Mouse (Mus musculus) embryonic facial prominence, embryonic 13.5 days (tissue): ENCODE measurements around the gene Taf11. TPM values are rescaled to one million over a fixed set of nuclear protein-coding genes. Genes with fewer than 3 reads are reported as not detected.

Experiments used
- ATAC-seq: fragments of 200-750 bp; cut with Nextera tagmentation; 2 replicates; pipeline ENCODE4 v1.8.0; 2017; ENCODE audit warnings: low read depth; ENCODE audit not compliant: insufficient number of reproducible peaks, insufficient read depth, low FRiP score, low TSS enrichment
- H3K27ac ChIP-seq: fragments of 300-500 bp; sonication (generic); 2 replicates; pipeline ENCODE4 v1.5.1; 2015; ENCODE audit warnings: moderate library complexity, mild to moderate bottlenecking, inconsistent platforms
- H3K27me3 ChIP-seq: fragments of 300-500 bp; sonication (generic); 2 replicates; pipeline ENCODE4 v1.6.1; 2015; ENCODE audit warnings: mild to moderate bottlenecking, inconsistent platforms
- H3K36me3 ChIP-seq: fragments of 300-500 bp; sonication (generic); 2 replicates; pipeline ENCODE4 v1.6.1; 2015; ENCODE audit warnings: mild to moderate bottlenecking, inconsistent platforms
- H3K4me1 ChIP-seq: fragments of 300-500 bp; sonication (generic); 2 replicates; pipeline ENCODE4 v1.6.1; 2015; ENCODE audit warnings: inconsistent platforms
- H3K4me2 ChIP-seq: fragments of 300-500 bp; sonication (generic); 2 replicates; pipeline ENCODE4 v1.6.1; 2015; ENCODE audit warnings: moderate library complexity, mild to moderate bottlenecking, inconsistent platforms
- H3K4me3 ChIP-seq: fragments of 300-500 bp; sonication (generic); 2 replicates; pipeline ENCODE4 v1.5.1; 2015; ENCODE audit warnings: mild to moderate bottlenecking, inconsistent platforms
- H3K9ac ChIP-seq: fragments of 300-500 bp; sonication (generic); 2 replicates; pipeline ENCODE4 v1.6.1; 2015; ENCODE audit warnings: mild to moderate bottlenecking, inconsistent platforms
- H3K9me3 ChIP-seq: fragments of 300-500 bp; sonication (generic); 2 replicates; pipeline ENCODE4 v1.6.1; 2016; ENCODE audit warnings: inconsistent platforms
- WGBS: fragments of 180-500 bp; shearing (Covaris S2); methylation state at CpG from one replicate; pipeline ENCODE4 v1.1.7; 2015; ENCODE audit warnings: mixed read lengths; 5-methylcytosine and 5-hydroxymethylcytosine counted together
- polyA plus RNA-seq: library from polyadenylated mRNA; unstranded; fragments of >200 nt; fragmentation: Nextera tagmentation; extraction: Ambion mirVana; gene quantifications from 2 replicates; pipeline ENCODE4 v1.2.1, GENCODE M21; 2015

Taf11 gene
- polyA plus RNA-seq, 1 experiment from 2014 or later: 89.6 TPM

DNA sequence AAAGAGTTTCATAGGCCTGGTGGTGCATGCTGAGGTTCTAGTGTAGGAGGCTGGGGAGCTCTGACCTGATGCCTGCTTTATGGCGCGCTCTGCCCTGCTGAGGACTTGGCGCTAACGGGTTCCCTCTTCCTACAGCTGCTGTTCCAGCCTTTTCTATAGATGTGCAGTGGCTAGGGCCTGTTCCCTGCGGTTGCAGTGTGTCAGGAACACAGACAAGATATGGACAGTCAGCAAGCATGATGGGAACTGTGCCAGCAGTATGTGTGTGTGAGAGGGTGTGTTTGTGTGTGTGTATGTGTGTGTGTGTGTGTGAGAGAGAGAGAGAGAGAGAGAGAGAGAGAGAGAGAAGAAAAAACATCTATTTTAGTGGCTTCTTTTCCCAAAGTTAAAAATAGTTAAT is 29.4 kb upstream of the Taf11 start:
- H3K27ac ChIP-seq: peak overlapping the region; percentile 55
- H3K36me3 ChIP-seq: no peaks in the 10 kb centered on the region
- no peak overlapping the region for H3K4me2 ChIP-seq
- H3K9ac ChIP-seq: 0 out of 2 replicates have a peak overlapping the region, but pooled peaks have one; percentile 11
- H3K27me3 ChIP-seq: no peaks in the 10 kb centered on the region
- WGBS: 95% methylated on average over 5 of the region's 5 CpGs
- H3K4me1 ChIP-seq: peaks cover 54% of the 10 kb centered on the region
- no peak overlapping the region for H3K4me3 ChIP-seq
- no peak for ATAC-seq
- no peaks in the 10 kb centered on the region for H3K9me3 ChIP-seq

DNA sequence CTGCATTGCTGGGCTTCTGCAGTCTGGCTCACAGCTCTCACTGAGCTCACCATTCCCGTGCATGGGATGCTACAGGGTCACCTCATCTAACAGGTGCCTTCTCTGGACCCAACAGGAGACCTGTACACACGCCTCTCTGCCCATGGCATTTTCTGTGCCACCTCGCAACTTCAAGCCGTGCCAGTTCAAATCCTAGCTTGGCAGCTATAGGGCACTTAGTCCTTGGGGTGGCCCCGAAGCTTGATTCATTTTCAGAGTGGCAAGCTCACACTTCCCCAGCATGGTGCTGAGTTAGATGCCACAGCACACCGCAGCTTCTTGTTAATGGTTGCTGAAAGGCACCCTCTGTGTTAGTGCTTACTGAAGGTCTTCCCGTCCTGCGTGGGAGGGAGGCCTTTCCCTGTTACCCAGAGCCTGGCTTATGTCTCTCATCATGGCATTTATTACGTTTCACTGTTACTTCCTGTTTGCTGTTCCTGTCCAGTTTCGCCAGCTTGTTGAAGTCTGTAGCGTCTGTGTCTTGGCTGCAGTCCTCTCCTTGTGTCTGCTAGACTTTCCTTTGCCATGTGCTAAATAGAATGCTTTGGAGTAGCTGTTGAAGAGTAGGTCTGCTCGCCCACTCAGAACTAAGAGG is 28.6 kb upstream of the Taf11 start:
- 0 out of 2 replicates have a peak overlapping the region, but pooled peaks have one; percentile 11 for H3K9ac ChIP-seq
- H3K27ac ChIP-seq: peak overlapping the region; percentile 55; the same call in 1 of the 2 replicates
- peaks cover 57% of the 10 kb centered on the region for H3K4me1 ChIP-seq
- no peaks in the 10 kb centered on the region for H3K9me3 ChIP-seq
- H3K36me3 ChIP-seq: no peaks in the 10 kb centered on the region
- ATAC-seq: no peak
- H3K27me3 ChIP-seq: no peaks in the 10 kb centered on the region
- no peak overlapping the region for H3K4me3 ChIP-seq
- WGBS: 70% methylated on average over 12 of the region's 12 CpGs
- no peak overlapping the region for H3K4me2 ChIP-seq

DNA sequence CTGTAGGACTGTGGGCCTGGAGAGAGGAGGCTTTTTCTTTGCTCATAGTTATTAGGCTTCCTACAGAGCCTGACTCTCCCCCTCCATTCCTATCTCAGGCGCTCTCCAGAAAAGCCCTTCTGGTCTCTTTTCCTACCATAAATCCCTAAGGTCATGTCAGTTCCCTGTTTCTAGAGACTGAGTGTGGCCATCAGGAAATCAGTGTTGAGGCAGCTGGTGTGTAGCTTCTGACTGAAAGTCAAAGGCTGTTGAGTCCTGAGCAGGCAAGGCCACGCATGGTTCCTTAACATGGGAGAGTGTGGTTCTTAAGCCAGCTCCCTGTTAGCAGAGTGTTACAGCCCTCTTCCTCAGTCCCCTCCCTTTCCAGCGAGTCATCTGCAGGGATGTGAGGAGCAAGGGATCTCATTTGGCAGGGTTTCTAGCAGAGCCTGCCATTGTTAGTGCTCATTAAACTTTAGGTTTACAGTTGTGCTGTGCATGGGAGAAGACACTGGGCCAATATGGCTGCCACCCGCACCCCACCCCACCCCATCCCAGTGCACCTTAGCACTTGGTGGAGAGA is 27.5 kb upstream of the Taf11 start:
- peaks cover 57% of the 10 kb centered on the region for H3K4me1 ChIP-seq
- H3K27ac ChIP-seq: no peak overlapping the region

DNA sequence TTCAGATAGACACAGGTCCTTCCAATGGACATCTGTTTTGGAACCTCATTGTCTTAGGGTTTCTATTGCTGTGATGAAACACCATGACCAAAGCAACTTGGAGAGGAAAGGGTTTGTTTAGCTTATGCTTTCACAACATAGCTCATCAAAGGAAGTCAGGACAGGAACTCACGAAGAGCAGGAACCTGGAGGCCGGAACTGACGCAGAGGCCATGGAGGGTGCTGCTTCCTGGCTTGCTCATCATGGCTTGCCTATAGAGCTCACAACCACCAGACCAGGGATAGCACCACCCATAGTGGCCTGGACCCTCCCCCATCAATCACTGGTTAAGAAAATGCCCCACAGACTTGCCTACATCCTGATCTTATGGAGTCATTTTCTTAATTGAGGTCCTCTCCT is 25.4 kb upstream of the Taf11 start:
- ATAC-seq: no peak
- 84% methylated on average over 3 of the region's 3 CpGs for WGBS
- Histone ChIP-seq H3K27me3 (no peaks in the 10 kb centered on the region), H3K4me2 (no peak overlapping the region), H3K27ac (peak overlapping the region; percentile 68; the same call in 1 of the 2 replicates), H3K36me3 (no peaks in the 10 kb centered on the region), H3K4me3 (no peak overlapping the region), H3K4me1 (peaks cover 41% of the 10 kb centered on the region), H3K9ac (no peak overlapping the region), H3K9me3 (no peaks in the 10 kb centered on the region)

More for the DNA sequence above, 27.5 kb upstream of the Taf11 start:
- no peak overlapping the region for H3K4me3 ChIP-seq
- ATAC-seq: no peak
- no peaks in the 10 kb centered on the region for H3K9me3 ChIP-seq
- no peaks in the 10 kb centered on the region for H3K27me3 ChIP-seq
- WGBS: 92% methylated on average over 4 of the region's 4 CpGs
- H3K9ac ChIP-seq: no peak overlapping the region
- no peak overlapping the region for H3K4me2 ChIP-seq
- H3K36me3 ChIP-seq: no peaks in the 10 kb centered on the region

DNA sequence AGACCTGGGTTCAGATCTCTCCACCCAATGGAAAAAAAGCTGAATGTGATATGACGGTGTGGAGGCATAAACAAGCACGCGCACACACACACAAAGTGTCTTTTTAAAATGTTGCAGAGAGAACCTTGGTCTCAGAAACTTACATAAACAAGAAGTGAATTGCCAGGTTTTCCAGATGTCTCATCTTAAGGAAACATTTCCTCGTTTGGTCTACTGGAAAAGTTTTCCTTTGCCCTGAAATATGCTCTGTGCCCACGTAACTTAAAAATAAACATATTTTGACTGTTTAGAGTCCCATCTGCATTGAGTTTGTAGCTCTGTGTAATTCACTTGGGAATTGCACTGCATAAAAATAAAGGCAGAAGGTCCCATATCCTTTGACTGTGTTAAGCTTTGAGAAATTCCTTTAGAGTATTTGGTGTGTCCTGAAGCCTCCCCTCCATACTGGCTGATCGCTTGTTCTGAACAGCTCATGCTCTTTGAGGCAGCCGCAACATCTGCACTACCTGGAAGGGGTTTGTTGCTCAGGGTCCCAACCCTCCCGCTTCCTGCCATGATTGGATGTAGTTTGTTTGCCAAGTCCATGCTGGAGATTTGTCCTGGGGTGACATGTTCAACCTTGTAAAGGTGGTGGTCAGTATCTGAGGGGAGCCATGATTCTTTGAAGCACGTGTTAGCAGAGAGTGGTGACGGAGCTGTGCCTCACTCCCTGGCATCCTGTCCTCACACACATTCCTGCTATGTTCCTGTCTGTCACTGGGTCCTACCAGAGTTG is 24.7 kb upstream of the Taf11 start:
- no peak overlapping the region for H3K4me3 ChIP-seq
- no peak for ATAC-seq
- H3K36me3 ChIP-seq: no peaks in the 10 kb centered on the region
- H3K4me2 ChIP-seq: no peak overlapping the region
- WGBS: 67% methylated on average over 10 of the region's 10 CpGs
- no peak overlapping the region for H3K9ac ChIP-seq
- H3K4me1 ChIP-seq: peaks cover 33% of the 10 kb centered on the region
- no peaks in the 10 kb centered on the region for H3K9me3 ChIP-seq
- H3K27ac ChIP-seq: peak overlapping the region; percentile 68
- H3K27me3 ChIP-seq: no peaks in the 10 kb centered on the region

DNA sequence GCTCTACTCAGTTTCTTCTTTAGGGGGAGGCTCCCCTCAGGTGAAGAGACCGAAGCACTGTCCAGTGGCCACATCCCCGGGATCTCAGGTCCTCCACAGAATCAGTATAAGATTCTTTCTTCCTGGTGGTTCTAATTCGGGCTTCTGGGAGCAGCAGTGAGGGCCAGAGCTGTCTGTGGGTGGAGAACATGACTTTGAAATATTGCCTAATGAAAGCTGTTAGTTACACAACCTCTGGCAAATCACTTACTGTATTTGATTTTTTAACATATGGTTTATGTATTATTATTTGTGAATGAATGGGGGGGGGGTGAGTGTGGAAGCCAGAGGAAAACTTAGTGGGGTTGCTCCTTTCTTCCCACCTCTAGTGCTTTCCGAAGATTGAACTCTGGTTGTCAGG is 22.2 kb upstream of the Taf11 start:
- no peak overlapping the region for H3K4me2 ChIP-seq
- H3K27ac ChIP-seq: no peak overlapping the region
- no peaks in the 10 kb centered on the region for H3K36me3 ChIP-seq
- H3K9me3 ChIP-seq: no peaks in the 10 kb centered on the region
- ATAC-seq: no peak
- H3K4me1 ChIP-seq: peaks cover 12% of the 10 kb centered on the region
- WGBS: 84% methylated on average over 4 of the region's 4 CpGs
- no peak overlapping the region for H3K4me3 ChIP-seq
- H3K9ac ChIP-seq: no peak overlapping the region
- no peaks in the 10 kb centered on the region for H3K27me3 ChIP-seq

DNA sequence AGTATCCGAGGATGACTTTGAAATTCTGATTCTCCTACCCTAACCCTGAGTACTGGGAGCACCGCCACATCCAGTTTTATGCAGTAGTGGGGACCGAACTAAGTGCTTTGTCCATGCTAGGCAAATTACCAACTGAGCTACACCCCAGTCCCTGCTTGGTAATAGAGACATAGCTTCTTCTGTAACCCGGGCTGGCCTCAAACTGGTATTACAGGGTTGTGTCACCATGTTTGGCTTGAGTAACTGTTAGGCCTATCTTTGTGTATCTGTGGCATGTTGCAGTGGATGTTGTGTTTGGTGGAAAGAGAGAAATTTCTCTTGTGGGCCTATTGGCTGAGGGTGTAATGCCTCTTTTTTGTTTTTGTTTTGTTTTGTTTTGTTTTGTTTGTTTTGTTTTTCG is 20.6 kb upstream of the Taf11 start:
- Histone ChIP-seq H3K9me3 (no peaks in the 10 kb centered on the region), H3K4me2 (no peak overlapping the region), H3K4me1 (peaks cover 24% of the 10 kb centered on the region), H3K4me3 (no peak overlapping the region), H3K27me3 (no peaks in the 10 kb centered on the region), H3K27ac (no peak overlapping the region), H3K9ac (no peak overlapping the region), H3K36me3 (no peaks in the 10 kb centered on the region)
- WGBS: 90% methylated on average over 5 of the region's 5 CpGs
- ATAC-seq: no peak

DNA sequence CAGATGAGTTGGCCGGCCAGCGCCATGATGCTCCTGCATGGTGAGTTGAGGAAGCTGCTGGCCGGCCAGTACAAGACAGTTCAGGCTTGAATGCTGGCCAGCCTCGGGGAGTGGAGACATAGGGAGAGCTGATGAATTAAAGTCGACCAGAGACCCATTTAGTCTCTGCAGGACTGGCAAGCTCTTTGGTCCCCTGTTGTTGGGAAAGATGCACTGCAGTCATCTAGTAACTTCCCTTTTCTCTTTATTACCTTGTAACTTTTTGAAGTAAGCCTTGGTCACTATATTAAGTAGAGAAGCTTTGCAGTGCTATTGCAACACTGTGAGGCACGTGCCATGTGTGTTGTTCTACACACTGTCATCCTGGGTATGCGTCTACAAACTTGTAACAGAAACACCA is 15.9 kb upstream of the Taf11 start:
- 0 out of 2 replicates have a peak, but pooled peaks cover 3% of the 10 kb centered on the region for H3K36me3 ChIP-seq
- peaks cover 16% of the 10 kb centered on the region for H3K4me1 ChIP-seq
- ATAC-seq: no peak
- H3K27me3 ChIP-seq: no peaks in the 10 kb centered on the region
- 83% methylated on average over 7 of the region's 7 CpGs for WGBS
- H3K9ac ChIP-seq: no peak overlapping the region
- no peak overlapping the region for H3K4me3 ChIP-seq
- H3K4me2 ChIP-seq: no peak overlapping the region
- H3K27ac ChIP-seq: no peak overlapping the region
- H3K9me3 ChIP-seq: no peaks in the 10 kb centered on the region

DNA sequence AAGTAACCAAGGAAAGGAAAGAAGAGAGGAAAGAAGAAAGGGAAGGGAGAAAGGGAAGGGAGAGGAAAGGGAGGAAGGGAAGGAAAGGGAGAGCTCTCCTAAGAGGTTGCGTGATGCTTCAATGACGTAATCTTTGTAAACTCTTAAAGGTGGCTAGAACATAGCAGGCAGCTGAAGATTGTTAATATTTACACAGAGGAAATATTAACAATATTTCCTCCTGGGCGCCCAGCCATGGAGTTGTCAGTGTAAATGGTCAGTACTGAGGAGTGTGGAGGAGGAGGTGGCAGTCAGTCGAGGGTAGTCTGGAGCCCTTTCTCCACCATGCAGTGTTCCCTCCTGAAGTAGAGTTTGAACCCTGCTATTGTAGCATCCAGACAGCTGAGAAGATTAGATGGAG is 15.4 kb upstream of the Taf11 start:
- Histone ChIP-seq H3K9me3 (no peaks in the 10 kb centered on the region), H3K36me3 (0 out of 2 replicates have a peak, but pooled peaks cover 3% of the 10 kb centered on the region), H3K4me1 (peaks cover 16% of the 10 kb centered on the region), H3K27me3 (no peaks in the 10 kb centered on the region), H3K27ac (no peak overlapping the region), H3K4me3 (no peak overlapping the region), H3K9ac (no peak overlapping the region), H3K4me2 (no peak overlapping the region)
- 89% methylated on average over 4 of the region's 4 CpGs for WGBS
- ATAC-seq: no peak

DNA sequence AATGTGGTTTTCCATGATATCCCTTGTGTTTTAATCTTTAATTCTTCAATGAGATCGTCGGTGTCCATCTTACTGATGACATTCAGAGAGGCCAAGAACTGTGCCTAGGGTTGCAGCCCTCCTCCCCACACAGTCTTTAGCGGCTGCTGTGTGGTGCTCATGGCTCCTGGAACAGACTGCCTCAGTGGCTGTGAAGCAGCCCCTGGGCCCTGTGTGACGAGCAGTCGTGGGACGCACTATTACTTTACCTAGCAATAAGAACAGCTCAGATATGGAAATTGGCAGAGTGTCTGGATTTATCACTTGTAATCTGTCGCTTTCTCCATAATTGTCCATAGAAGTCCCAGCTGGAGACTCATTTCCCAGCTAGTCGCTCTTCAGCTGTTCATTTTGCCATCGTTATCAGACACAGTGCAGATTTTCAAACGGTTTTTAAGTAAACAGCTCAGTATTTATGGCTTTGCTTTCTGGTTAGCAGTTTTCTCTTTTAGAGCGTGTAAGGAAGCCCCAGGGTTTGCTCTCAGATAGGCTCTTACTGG is 12.6 kb upstream of the Taf11 start:
- H3K4me2 ChIP-seq: no peak overlapping the region
- H3K4me1 ChIP-seq: peaks cover 16% of the 10 kb centered on the region
- no peak overlapping the region for H3K4me3 ChIP-seq
- H3K9ac ChIP-seq: no peak overlapping the region
- H3K27ac ChIP-seq: no peak overlapping the region
- 87% methylated on average over 11 of the region's 11 CpGs for WGBS
- no peaks in the 10 kb centered on the region for H3K9me3 ChIP-seq
- 0 out of 2 replicates have a peak, but pooled peaks cover 3% of the 10 kb centered on the region for H3K36me3 ChIP-seq
- no peaks in the 10 kb centered on the region for H3K27me3 ChIP-seq
- no peak for ATAC-seq

DNA sequence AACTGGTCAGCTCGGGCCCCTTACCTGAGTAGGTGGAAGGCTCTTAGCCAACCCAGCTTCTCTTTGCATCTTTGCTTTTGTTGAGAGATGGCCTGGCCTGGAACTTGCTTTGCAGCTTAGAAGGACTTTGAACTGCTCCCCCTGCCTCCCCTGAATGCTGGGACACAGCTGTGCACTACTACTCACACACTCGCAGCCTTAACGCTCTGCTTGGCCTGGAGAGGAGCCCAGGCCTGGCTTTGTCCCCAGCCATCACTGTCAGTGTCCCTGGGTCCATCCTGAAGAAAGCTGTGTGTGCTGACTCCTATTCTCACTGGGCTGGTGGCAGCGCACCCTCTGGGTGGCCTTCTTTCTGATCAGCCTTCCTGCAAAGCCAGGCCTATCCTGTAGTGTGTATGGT is 11.0 kb upstream of the Taf11 start:
- Histone ChIP-seq H3K4me3 (no peak overlapping the region), H3K36me3 (0 out of 2 replicates have a peak, but pooled peaks cover 3% of the 10 kb centered on the region), H3K4me1 (peaks cover 7% of the 10 kb centered on the region), H3K9me3 (no peaks in the 10 kb centered on the region), H3K9ac (0 out of 2 replicates have a peak overlapping the region, but pooled peaks have one; percentile 11), H3K27me3 (no peaks in the 10 kb centered on the region), H3K4me2 (no peak overlapping the region), H3K27ac (no peak overlapping the region)
- ATAC-seq: no peak
- WGBS: 86% methylated on average over 4 of the region's 4 CpGs
